Mouse (Mus musculus) kidney, embryonic 15.5 days (tissue): ENCODE results near the gene Spryd3. TPM values are rescaled to one million over a fixed set of nuclear protein-coding genes. Genes with fewer than 3 reads are reported as not detected.

Source experiments
- ATAC-seq: fragments of 200-750 bp; cut with Nextera tagmentation; replicated peaks from 2 replicates; pipeline ENCODE4 v1.8.0; 2017; ENCODE audit warnings: moderate TSS enrichment; ENCODE audit not compliant: low FRiP score
- H3K27ac ChIP-seq: fragments of 300-500 bp; sonication (generic); 2 replicates; pipeline ENCODE4 v1.5.1; 2015; ENCODE audit warnings: mild to moderate bottlenecking, inconsistent platforms
- H3K27me3 ChIP-seq: fragments of 300-500 bp; sonication (generic); 2 replicates; pipeline ENCODE4 v1.6.1; 2015; ENCODE audit warnings: inconsistent platforms
- H3K36me3 ChIP-seq: fragments of 300-500 bp; sonication (generic); 2 replicates; pipeline ENCODE4 v1.6.1; 2015; ENCODE audit warnings: inconsistent platforms
- H3K4me1 ChIP-seq: fragments of 300-500 bp; sonication (generic); 2 replicates; pipeline ENCODE4 v1.6.1; 2015; ENCODE audit warnings: inconsistent platforms
- H3K4me2 ChIP-seq: fragments of 300-500 bp; sonication (generic); 2 replicates; pipeline ENCODE4 v1.6.1; 2015; ENCODE audit warnings: moderate library complexity, mild to moderate bottlenecking, inconsistent platforms
- H3K4me3 ChIP-seq: fragments of 300-500 bp; sonication (generic); replicated peaks from 2 replicates; pipeline ENCODE4 v1.5.1; 2015; ENCODE audit warnings: mild to moderate bottlenecking, inconsistent platforms
- H3K9ac ChIP-seq: fragments of 300-500 bp; sonication (generic); 2 replicates; pipeline ENCODE4 v1.6.1; 2015; ENCODE audit warnings: mild to moderate bottlenecking, inconsistent platforms
- H3K9me3 ChIP-seq: fragments of 300-500 bp; sonication (generic); replicated peaks from 2 replicates; pipeline ENCODE4 v1.6.1; 2016; ENCODE audit warnings: inconsistent platforms
- WGBS: fragments of 180-500 bp; shearing (Covaris S2); methylation state at CpG from one replicate; pipeline ENCODE4 v1.1.7; 2015; ENCODE audit warnings: mixed read lengths; 5-methylcytosine and 5-hydroxymethylcytosine counted together
- polyA plus RNA-seq: library from polyadenylated mRNA; unstranded; fragments of >200 nt; fragmentation: Nextera tagmentation; extraction: Ambion mirVana; gene quantifications from 2 replicates; pipeline ENCODE4 v1.2.1, GENCODE M21; 2015

Gene Spryd3
- polyA plus RNA-seq, 1 experiment from 2014 or later = 18.4 TPM

DNA sequence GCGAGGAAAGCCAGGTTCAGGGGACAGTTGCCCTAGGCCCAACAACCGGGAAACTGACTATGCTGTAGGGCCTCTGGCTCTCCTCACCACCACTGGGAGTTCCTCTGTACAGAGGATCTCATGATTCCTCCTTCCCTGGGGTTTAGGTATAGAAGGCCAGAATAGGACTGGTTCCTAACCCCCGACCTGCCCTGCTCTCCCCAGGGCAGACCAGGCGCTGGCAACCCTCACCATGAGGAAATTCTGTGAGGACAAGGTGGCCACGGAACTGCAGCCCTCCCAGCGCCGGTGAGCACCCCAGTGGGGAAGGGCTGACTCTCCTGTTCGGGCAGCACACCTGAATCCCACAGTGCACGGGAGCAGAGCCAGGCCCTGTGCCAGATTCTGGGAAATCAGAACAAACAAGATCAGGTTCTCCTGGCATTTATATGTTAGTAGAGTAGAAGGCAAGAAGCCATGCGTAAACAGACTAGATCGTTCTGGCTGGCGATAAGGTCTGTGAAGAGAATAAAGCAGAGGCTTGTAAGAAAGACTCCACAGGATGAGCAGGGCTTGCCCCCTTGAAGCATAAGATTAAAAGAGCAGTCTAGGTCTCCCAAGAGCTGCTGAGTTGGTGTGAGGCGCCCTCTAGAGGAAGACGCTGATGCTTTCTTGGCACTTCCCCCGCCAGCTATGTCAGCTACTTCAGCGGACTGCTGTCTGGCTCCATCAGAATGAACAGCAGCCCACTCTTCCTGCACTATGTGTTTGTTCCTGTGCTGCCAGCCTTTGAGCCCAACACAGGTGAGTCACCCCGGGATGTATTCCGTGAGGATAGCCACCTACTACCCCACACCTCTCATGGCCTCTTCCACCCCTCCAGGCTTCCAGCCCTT, 27.1 kb downstream of the Spryd3 start:
- H3K4me3 ChIP-seq = no peak overlapping the region
- WGBS = 51% methylated on average over 18 of the region's 18 CpGs
- peak overlapping the region; percentile 35; the same call in 1 of the 2 replicates for H3K9ac ChIP-seq
- H3K36me3 ChIP-seq = peaks cover 78% of the 10 kb centered on the region
- peaks cover 79% of the 10 kb centered on the region for H3K4me1 ChIP-seq
- peak; percentile 17; the same call in 1 of the 2 replicates for ATAC-seq
- no peak overlapping the region for H3K4me2 ChIP-seq
- H3K27me3 ChIP-seq = no peaks in the 10 kb centered on the region
- H3K9me3 ChIP-seq = no peaks in the 10 kb centered on the region
- peak overlapping the region; percentile 58 for H3K27ac ChIP-seq

DNA sequence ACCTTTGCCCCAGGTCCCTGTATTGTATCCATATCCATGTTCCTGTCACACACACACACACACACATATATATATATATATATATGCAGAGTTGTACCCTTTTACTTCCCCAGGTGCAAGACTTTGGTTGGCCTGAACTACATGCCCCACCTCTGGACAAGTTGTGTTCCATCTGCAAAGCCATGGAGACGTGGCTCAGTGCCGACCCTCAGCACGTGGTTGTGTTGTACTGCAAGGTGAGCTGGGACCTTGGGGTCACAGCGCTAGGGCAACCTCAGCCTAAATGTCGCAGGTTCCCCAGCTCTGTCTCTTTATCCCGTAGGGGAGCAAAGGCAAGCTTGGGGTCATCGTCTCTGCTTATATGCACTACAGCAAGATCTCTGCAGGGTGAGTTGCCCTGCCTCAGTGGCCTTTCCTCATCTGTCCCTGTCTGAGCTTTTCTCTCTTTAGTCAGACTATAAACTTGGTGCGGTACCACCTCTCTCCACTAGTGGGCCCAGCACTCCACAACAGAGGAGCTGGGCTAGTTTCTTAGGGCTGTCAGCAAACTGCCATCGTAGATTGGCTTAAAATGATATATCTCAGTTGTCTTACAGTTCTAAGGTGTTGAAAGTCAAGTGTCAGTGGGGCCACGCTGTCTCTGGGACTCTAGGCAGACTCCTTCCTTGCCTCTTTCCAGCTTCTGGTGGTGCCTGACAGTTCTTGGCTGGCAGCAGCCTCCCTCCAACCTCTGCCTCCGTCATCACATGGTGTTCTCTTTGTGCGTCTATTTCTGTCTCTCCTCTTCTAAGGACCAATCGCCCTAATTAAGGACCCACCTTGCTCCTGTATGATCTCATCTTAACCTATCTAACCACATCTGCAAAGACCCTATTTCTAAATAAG, 28.1 kb downstream of the Spryd3 start:
- no peak overlapping the region for H3K4me3 ChIP-seq
- no peak for ATAC-seq
- WGBS = 48% methylated on average over 13 of the region's 13 CpGs
- peaks cover 88% of the 10 kb centered on the region for H3K4me1 ChIP-seq
- H3K4me2 ChIP-seq = no peak overlapping the region
- no peaks in the 10 kb centered on the region for H3K27me3 ChIP-seq
- peaks cover 69% of the 10 kb centered on the region for H3K36me3 ChIP-seq
- no peak overlapping the region for H3K9ac ChIP-seq
- no peaks in the 10 kb centered on the region for H3K9me3 ChIP-seq
- peak overlapping the region; percentile 58; the same call in 1 of the 2 replicates for H3K27ac ChIP-seq

GRCm38 (mm10) chr15:102106754-102107456, 29.1 kb downstream of the Spryd3 start:
- peaks cover 58% of the 10 kb centered on the region for H3K36me3 ChIP-seq
- no peak overlapping the region for H3K9ac ChIP-seq

DNA sequence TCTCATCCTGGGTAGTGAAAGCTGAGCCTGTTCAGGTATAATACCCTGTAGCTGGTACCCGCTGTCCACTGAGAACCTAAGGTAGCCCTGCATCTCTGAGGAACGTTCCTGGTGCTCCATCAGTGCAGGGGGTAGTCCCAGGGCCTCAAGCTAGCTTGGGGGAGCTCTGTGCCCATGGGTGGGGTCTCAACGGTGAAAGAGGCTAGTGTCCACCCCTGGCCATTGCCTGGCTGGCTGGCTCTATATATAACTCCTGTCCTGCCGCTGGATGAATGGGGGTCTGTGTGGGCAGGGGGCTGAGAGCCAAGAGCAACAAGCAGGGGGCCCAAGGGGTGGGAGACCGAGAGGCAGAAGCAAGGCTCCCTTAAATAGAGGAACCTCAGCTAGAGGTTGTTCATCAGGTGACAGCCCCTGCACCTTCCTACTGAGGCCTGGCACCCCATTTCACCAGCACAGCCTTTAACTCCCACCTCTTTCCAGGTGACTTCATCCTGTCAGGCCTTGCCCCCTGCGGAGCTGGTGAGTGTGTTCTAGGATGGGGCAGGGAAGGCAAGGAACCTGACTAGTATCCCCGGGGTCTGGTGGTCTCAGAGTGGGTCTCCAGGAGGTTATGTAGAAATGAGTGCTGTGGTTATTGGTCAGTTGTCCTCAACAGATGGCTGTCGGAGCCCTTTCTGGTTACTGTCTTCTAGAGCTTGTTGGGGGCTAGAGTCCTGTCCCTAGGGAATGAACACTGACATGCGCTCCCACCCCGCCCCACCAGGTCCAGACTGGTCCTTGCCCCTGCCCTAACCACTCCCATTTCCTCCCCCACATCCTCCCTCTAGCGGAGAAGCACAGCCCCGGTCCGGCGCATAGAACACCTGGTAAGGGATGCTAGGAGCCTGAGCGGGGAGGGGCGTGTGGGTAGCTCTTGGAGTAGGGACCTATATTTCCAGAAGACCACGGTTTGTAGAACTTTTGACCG, 30.0 kb downstream of the Spryd3 start:
- no peaks in the 10 kb centered on the region for H3K9me3 ChIP-seq
- H3K4me1 ChIP-seq = peaks cover 96% of the 10 kb centered on the region
- no peak for ATAC-seq
- WGBS = 26% methylated on average over 18 of the region's 18 CpGs
- H3K4me2 ChIP-seq = peak overlapping the region; percentile 91
- H3K27ac ChIP-seq = peak overlapping the region; percentile 41; the same call in 1 of the 2 replicates
- peaks cover 50% of the 10 kb centered on the region for H3K36me3 ChIP-seq
- H3K4me3 ChIP-seq = peak overlapping the region; percentile 31
- no peak overlapping the region for H3K9ac ChIP-seq
- H3K27me3 ChIP-seq = no peaks in the 10 kb centered on the region

More at GRCm38 (mm10) chr15:102106754-102107456, 29.1 kb downstream of the Spryd3 start:
- no peak overlapping the region for H3K27ac ChIP-seq
- H3K4me1 ChIP-seq = peaks cover 96% of the 10 kb centered on the region
- peak overlapping the region; percentile 91 for H3K4me2 ChIP-seq
- peak overlapping the region; percentile 31 for H3K4me3 ChIP-seq
- no peaks in the 10 kb centered on the region for H3K27me3 ChIP-seq
- H3K9me3 ChIP-seq = no peaks in the 10 kb centered on the region
- 26% methylated on average over 38 of the region's 38 CpGs for WGBS
- no peak for ATAC-seq

DNA sequence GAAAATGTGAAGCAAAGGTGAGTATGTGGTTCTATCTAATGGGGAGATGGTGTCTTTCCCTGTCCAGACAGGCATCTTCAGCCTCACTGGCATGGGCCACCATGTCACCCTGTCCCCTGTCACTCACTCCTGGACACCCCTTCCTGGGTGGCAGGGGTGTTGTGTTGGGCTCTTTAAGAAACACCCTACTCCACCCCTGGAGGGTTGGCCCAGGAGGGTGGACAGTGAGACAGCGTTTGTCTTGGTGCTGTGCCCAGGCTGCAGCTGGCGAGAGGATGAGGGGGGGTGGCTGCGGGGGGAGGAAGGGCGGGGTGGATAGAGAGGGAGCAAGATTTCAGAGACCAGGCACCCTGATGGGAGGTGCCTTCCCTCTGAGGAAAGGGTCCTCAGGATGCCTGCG, 30.7 kb downstream of the Spryd3 start:
- H3K36me3 ChIP-seq = peaks cover 43% of the 10 kb centered on the region
- no peaks in the 10 kb centered on the region for H3K9me3 ChIP-seq
- no peak for ATAC-seq
- H3K9ac ChIP-seq = no peak overlapping the region
- peak overlapping the region; percentile 66 for H3K27ac ChIP-seq
- H3K4me3 ChIP-seq = peak overlapping the region; percentile 18
- WGBS = 30% methylated on average over 5 of the region's 5 CpGs
- H3K4me2 ChIP-seq = peak overlapping the region; percentile 91
- peaks cover 96% of the 10 kb centered on the region for H3K4me1 ChIP-seq
- no peaks in the 10 kb centered on the region for H3K27me3 ChIP-seq

- 12% methylated on average over 12 of the region's 12 CpGs for WGBS
- Histone ChIP-seq H3K27ac (peak overlapping the region; percentile 97), H3K27me3 (no peaks in the 10 kb centered on the region), H3K36me3 (peaks cover 30% of the 10 kb centered on the region), H3K9me3 (no peaks in the 10 kb centered on the region), H3K4me1 (peaks cover 98% of the 10 kb centered on the region), H3K4me3 (peak overlapping the region; percentile 66), H3K4me2 (peak overlapping the region; percentile 91), H3K9ac (peak overlapping the region; percentile 59)
- peak; percentile 2 for ATAC-seq
These were observed 32.0 kb downstream of the Spryd3 start for GRCm38 (mm10) chr15:102103947-102104555.

GRCm38 (mm10) chr15:102103371-102103946, 32.6 kb downstream of the Spryd3 start:
- Histone ChIP-seq H3K27ac (peak overlapping the region; percentile 97), H3K4me2 (peak overlapping the region; percentile 91), H3K4me1 (peaks cover 98% of the 10 kb centered on the region), H3K9ac (peak overlapping the region; percentile 59), H3K4me3 (peak overlapping the region; percentile 66), H3K27me3 (no peaks in the 10 kb centered on the region), H3K9me3 (no peaks in the 10 kb centered on the region), H3K36me3 (peaks cover 24% of the 10 kb centered on the region)
- peak; percentile 6 for ATAC-seq
- 3% methylated on average over 14 of the region's 14 CpGs for WGBS

GRCm38 (mm10) chr15:102102548-102103121, 33.4 kb downstream of the Spryd3 start:
- peak overlapping the region; percentile 66 for H3K4me3 ChIP-seq
- peak overlapping the region; percentile 91 for H3K4me2 ChIP-seq
- H3K36me3 ChIP-seq = peaks cover 24% of the 10 kb centered on the region
- H3K27ac ChIP-seq = peak overlapping the region; percentile 97
- H3K9ac ChIP-seq = peak overlapping the region; percentile 59
- H3K27me3 ChIP-seq = no peaks in the 10 kb centered on the region
- peak; percentile 35 for ATAC-seq
- no peaks in the 10 kb centered on the region for H3K9me3 ChIP-seq
- 2% methylated on average over 6 of the region's 6 CpGs for WGBS
- H3K4me1 ChIP-seq = peaks cover 98% of the 10 kb centered on the region

GRCm38 (mm10) chr15:102101672-102102541, 34.1 kb downstream of the Spryd3 start:
- Histone ChIP-seq H3K36me3 (peaks cover 24% of the 10 kb centered on the region), H3K4me3 (peak overlapping the region; percentile 66), H3K4me2 (peak overlapping the region; percentile 91), H3K4me1 (peaks cover 95% of the 10 kb centered on the region), H3K9ac (peak overlapping the region; percentile 69), H3K27ac (peak overlapping the region; percentile 97), H3K9me3 (no peaks in the 10 kb centered on the region), H3K27me3 (no peaks in the 10 kb centered on the region)
- ATAC-seq = peak; percentile 9; the same call in 1 of the 2 replicates
- 15% methylated on average over 11 of the region's 11 CpGs for WGBS
